Mouse (Mus musculus) heart, embryonic 11.5 days (tissue): ENCODE measurements around the gene Gm17571. TPM values are rescaled to one million over a fixed set of nuclear protein-coding genes. Genes with fewer than 3 reads are reported as not detected.

Source experiments
- ATAC-seq: fragments of 200-750 bp; cut with Nextera tagmentation; replicated peaks from 2 replicates; pipeline ENCODE4 v1.8.0; 2017; ENCODE audit warnings: moderate library complexity; ENCODE audit not compliant: insufficient number of reproducible peaks, low FRiP score, low TSS enrichment
- H3K27ac ChIP-seq: fragments of 300-500 bp; sonication (generic); 2 replicates; pipeline ENCODE4 v1.5.1; 2014; ENCODE audit warnings: mild to moderate bottlenecking, low read depth, low read length
- H3K27me3 ChIP-seq: fragments of 300-500 bp; sonication (generic); 2 replicates; pipeline ENCODE4 v1.6.1; 2014; ENCODE audit warnings: mild to moderate bottlenecking, low read length, mixed read lengths; ENCODE audit not compliant: control insufficient read depth, insufficient read depth
- H3K36me3 ChIP-seq: fragments of 300-500 bp; sonication (generic); 2 replicates; pipeline ENCODE4 v1.6.1; 2014; ENCODE audit warnings: mild to moderate bottlenecking, low read length, moderate library complexity, mixed read lengths; ENCODE audit not compliant: control insufficient read depth, insufficient read depth
- H3K4me1 ChIP-seq: fragments of 300-500 bp; sonication (generic); 2 replicates; pipeline ENCODE4 v1.6.1; 2014; ENCODE audit warnings: low read length; ENCODE audit not compliant: control insufficient read depth, insufficient read depth
- H3K4me2 ChIP-seq: fragments of 300-500 bp; sonication (generic); 2 replicates; pipeline ENCODE4 v1.6.1; 2014; ENCODE audit warnings: mild to moderate bottlenecking, moderate library complexity
- H3K4me3 ChIP-seq: fragments of 300-500 bp; sonication (generic); 2 replicates; pipeline ENCODE4 v1.5.1; 2014; ENCODE audit warnings: low read depth, low read length
- H3K9ac ChIP-seq: fragments of 300-500 bp; sonication (generic); 2 replicates; pipeline ENCODE4 v1.6.1; 2014; ENCODE audit warnings: mild to moderate bottlenecking, low read depth, low read length, moderate library complexity
- H3K9me3 ChIP-seq: fragments of 300-500 bp; sonication (generic); replicated peaks from 2 replicates; pipeline ENCODE4 v1.6.1; 2016; ENCODE audit warnings: low read length; ENCODE audit not compliant: control insufficient read depth
- WGBS: fragments of 180-500 bp; shearing (Covaris S2); extraction: QIAGEN DNeasy Blood & Tissue Kit; methylation state at CpG from one replicate; pipeline ENCODE4 v1.1.7; 2014; ENCODE audit not compliant: insufficient replicate concordance; 5-methylcytosine and 5-hydroxymethylcytosine counted together
- polyA plus RNA-seq: library from polyadenylated mRNA; unstranded; fragments of >200 nt; fragmentation: Nextera tagmentation; extraction: Ambion mirVana; gene quantifications from 2 replicates; pipeline ENCODE4 v1.2.1, GENCODE M21; 2014

The Gm17571 gene
- polyA plus RNA-seq, 1 experiment from 2014 or later, result not detected

DNA sequence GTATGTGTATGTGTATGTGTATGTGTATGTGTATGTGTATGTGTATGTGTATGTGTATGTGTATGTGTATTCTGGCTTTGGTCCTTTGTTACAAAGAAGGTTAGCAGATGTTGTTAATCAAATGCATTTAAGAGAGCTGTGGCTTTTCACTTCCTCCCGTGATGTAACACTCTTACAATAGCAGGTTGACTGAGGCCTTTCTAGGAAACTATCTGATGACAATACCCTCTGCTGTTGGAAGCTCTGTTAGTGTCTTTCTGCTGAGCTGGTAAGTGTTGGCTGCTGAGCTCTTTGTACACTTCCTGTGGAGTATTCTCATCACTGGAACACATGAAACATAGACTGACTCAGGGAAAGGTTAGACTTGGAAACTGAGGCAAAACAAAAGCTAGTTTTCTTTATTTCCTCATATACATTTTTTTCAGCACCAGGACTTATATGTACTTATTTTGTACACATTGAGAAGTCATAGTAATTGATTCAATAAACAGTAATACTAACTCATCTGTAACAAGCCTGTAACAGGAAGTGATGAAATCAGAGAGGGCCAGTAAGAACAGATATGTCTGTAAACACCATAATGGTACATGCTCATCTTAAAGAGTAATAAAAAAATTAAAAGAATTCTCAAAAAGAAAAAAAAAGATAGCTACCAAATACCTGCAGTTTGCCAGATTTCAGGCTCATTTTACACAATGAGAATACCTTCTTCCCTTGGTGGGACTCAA is 2.9 kb downstream of the Gm17571 start:
- Histone ChIP-seq H3K36me3 (no peaks in the 10 kb centered on the region), H3K4me3 (no peak overlapping the region), H3K9ac (no peak overlapping the region), H3K4me2 (no peak overlapping the region), H3K9me3 (no peaks in the 10 kb centered on the region), H3K27ac (no peak overlapping the region), H3K4me1 (peaks cover 13% of the 10 kb centered on the region), H3K27me3 (no peaks in the 10 kb centered on the region)
- WGBS, result 50% methylated on average over 1 of the region's 1 CpGs
- no peak for ATAC-seq

DNA sequence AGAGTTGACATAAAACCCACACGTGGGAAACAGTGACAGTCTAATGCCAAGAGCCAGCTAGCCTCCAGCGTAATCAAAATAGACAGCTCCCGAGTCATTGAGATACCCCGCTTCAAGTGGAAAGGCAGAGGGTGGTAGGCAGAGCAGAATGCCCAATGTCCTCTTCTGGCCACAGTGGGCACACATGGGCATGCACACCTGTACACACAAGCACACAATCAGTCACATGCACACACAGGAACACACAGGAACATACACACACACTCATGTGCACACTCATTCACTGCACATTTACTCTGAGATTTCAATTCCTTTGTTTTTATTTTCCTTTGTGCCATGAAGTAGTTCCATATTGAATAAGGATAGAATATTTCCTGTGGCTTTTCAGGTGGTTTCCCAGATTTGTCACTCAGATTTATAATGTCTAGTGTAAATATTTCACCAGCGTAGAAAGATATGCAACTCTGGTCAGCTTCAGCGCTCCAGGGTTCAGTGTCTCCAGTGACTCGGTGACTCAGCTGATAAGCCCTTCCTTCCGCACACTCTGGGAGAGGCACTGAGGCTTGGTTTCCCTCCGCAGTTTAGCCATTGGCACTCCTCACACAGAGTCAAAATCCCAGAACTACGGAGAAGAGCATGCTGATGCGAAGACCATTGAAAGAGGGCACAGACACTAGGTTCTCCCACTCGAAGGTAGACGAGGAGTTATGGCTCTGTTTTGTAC is 4.4 kb downstream of the Gm17571 start:
- Histone ChIP-seq H3K4me2 (peak overlapping the region; percentile 42), H3K9ac (no peak overlapping the region), H3K4me1 (peaks cover 12% of the 10 kb centered on the region), H3K9me3 (0 out of 2 replicates have a peak, but pooled peaks cover 2% of the 10 kb centered on the region), H3K27ac (peak overlapping the region; percentile 77), H3K27me3 (no peaks in the 10 kb centered on the region), H3K36me3 (no peaks in the 10 kb centered on the region), H3K4me3 (no peak overlapping the region)
- 35% methylated on average over 13 of the region's 13 CpGs for WGBS
- peak; percentile 63 for ATAC-seq

DNA sequence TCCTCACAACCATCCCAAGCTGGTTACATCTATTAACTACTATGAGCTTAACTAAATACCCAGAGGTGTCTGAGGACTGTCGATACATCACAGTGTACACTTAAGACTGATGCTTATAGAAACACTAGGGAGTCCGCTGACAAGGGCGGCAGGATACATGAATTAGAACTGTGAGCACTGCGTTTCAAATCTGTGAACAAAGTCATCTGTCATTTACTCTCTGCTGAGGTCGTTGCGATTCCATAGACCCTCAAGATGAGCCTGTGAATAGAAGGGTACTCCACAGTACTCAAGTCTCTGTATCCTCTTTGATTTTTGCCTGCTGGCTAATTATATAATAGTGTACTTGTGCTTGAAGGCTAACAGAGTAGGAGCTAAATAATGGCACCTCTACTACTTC is 5.6 kb downstream of the Gm17571 start:
- 63% methylated on average over 6 of the region's 6 CpGs for WGBS
- H3K27ac ChIP-seq, result no peak overlapping the region
- H3K9me3 ChIP-seq, result 0 out of 2 replicates have a peak, but pooled peaks cover 2% of the 10 kb centered on the region
- H3K4me1 ChIP-seq, result peaks cover 12% of the 10 kb centered on the region
- H3K27me3 ChIP-seq, result no peaks in the 10 kb centered on the region
- no peak overlapping the region for H3K9ac ChIP-seq
- no peaks in the 10 kb centered on the region for H3K36me3 ChIP-seq
- no peak for ATAC-seq
- H3K4me2 ChIP-seq, result no peak overlapping the region
- H3K4me3 ChIP-seq, result no peak overlapping the region

DNA sequence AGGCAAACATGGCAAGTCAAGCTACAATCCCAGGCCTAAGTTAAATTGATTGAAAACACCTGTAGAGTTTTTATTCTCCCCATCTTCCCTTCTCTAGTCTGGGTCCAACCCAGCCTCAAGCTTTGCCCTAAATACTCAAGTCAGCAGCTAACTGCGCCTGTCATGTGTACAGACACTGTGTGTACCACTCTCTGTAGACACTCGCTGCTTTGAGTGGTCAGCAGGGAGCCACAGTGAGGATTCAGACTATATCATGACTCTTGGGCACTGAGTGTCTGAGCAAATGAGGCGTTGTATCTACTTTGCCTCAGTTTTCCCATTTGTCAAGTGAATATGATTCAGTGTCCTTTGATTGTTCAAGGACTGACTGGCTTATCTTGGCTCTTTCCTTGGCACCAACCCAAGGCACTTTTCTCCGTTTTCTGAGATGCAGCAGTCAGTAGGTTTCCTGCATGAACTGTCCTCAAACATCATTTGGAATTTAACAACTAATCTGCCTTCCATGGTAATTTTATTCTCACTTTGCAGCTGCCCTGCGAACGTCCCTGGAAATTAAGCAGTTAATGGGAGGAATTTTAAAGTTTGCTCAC is 13.0 kb downstream of the Gm17571 start:
- no peak for ATAC-seq
- H3K27ac ChIP-seq, result no peak overlapping the region; the same call in 1 of the 2 replicates

GRCm38 (mm10) chr9:13431646-13432045 is 14.9 kb downstream of the Gm17571 start:
- Histone ChIP-seq H3K4me2 (no peak overlapping the region), H3K9me3 (no peaks in the 10 kb centered on the region), H3K4me1 (peaks cover 32% of the 10 kb centered on the region), H3K36me3 (no peaks in the 10 kb centered on the region), H3K27ac (0 out of 2 replicates have a peak overlapping the region, but pooled peaks have one; percentile 2), H3K27me3 (no peaks in the 10 kb centered on the region), H3K4me3 (no peak overlapping the region), H3K9ac (no peak overlapping the region)
- 93% methylated on average over 3 of the region's 3 CpGs for WGBS
- no peak for ATAC-seq

More for the DNA sequence above, 13.0 kb downstream of the Gm17571 start:
- no peaks in the 10 kb centered on the region for H3K36me3 ChIP-seq
- H3K4me3 ChIP-seq, result no peak overlapping the region
- peaks cover 30% of the 10 kb centered on the region for H3K4me1 ChIP-seq
- H3K9me3 ChIP-seq, result 0 out of 2 replicates have a peak, but pooled peaks cover 2% of the 10 kb centered on the region
- no peak overlapping the region for H3K4me2 ChIP-seq
- H3K9ac ChIP-seq, result no peak overlapping the region
- WGBS, result 62% methylated on average over 6 of the region's 6 CpGs
- no peaks in the 10 kb centered on the region for H3K27me3 ChIP-seq

DNA sequence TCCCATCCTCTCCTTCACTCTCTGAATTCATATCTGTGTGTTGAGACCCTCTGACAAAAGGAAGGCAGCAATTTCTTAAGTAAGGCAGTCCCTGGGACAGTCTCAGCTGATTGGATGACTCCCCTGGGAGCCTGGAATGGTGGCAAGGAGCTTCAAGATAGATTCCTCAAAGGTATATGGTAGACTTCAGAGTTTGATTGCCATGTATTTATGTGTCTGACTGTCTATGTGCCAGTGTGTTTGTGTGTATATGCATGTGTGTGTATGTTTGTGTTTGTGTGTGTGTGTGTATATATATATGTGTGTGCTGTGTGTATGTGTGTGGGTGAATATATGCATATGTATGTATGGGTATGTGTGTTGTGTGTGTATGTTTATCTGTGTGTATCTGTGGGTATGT is 15.8 kb downstream of the Gm17571 start:
- H3K9ac ChIP-seq, result no peak overlapping the region
- H3K27ac ChIP-seq, result peak overlapping the region; percentile 72
- peaks cover 41% of the 10 kb centered on the region for H3K4me1 ChIP-seq
- H3K27me3 ChIP-seq, result no peaks in the 10 kb centered on the region
- H3K4me3 ChIP-seq, result no peak overlapping the region
- H3K36me3 ChIP-seq, result no peaks in the 10 kb centered on the region
- H3K4me2 ChIP-seq, result no peak overlapping the region
- H3K9me3 ChIP-seq, result no peaks in the 10 kb centered on the region
- 0 out of 2 replicates have a peak, but pooled peaks have one; percentile 18 for ATAC-seq

DNA sequence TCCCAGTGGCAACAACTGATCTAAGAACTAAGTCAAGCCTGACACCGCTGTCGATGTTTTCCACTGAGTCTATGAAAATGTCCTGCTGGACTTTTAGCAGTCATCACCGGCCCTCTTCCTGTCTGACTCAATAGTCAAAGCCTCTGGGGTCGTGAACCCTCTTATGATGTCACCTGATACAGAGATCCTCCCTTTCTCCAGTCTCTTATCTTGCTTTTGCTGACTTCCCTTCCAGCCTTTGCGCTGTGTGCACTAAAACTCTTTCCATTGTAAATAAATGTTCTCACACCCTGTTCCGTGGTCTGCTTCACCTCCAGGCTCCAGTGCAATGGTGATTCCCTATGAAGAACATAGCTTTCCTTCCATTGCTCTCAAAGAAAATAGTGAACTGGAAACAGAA is 16.3 kb downstream of the Gm17571 start:
- Histone ChIP-seq H3K9me3 (no peaks in the 10 kb centered on the region), H3K4me1 (peaks cover 42% of the 10 kb centered on the region), H3K4me2 (no peak overlapping the region), H3K27me3 (no peaks in the 10 kb centered on the region), H3K27ac (peak overlapping the region; percentile 72), H3K9ac (no peak overlapping the region), H3K4me3 (no peak overlapping the region), H3K36me3 (no peaks in the 10 kb centered on the region)
- WGBS, result 34% methylated on average over 6 of the region's 6 CpGs
- ATAC-seq, result peak; percentile 65

GRCm38 (mm10) chr9:13429477-13430125 is 17.0 kb downstream of the Gm17571 start:
- no peak for ATAC-seq
- Histone ChIP-seq H3K4me2 (no peak overlapping the region), H3K9me3 (no peaks in the 10 kb centered on the region), H3K27ac (0 out of 2 replicates have a peak overlapping the region, but pooled peaks have one; percentile 7), H3K9ac (no peak overlapping the region), H3K36me3 (no peaks in the 10 kb centered on the region), H3K4me1 (peaks cover 48% of the 10 kb centered on the region), H3K27me3 (no peaks in the 10 kb centered on the region), H3K4me3 (no peak overlapping the region)
- 41% methylated on average over 2 of the region's 2 CpGs for WGBS
